Mouse (Mus musculus): ENCODE results near the gene Il4. TPM values are rescaled to one million over a fixed set of nuclear protein-coding genes. Genes with fewer than 3 reads are reported as not detected.

Gene Il4
- not detected for total RNA-seq (2022)

GRCm38 (mm10) chr11:53618619-53619198 is at the start of gene Il4:
Il4 (minus strand) TSS chr11:53618669.
- no peak for DNase-seq (ENCODE audit: low spot score in 2 of 2)

GRCm38 (mm10) chr11:53664091-53664490 is 45.6 kb upstream of the Il4 start:
- DNase-seq (ENCODE audit: low spot score in 2 of 2): peak in 1 of 2 experiments; percentile 28

GRCm38 (mm10) chr11:53662794-53663674 is 44.6 kb upstream of the Il4 start:
- peak in 1 of 2 experiments; percentile 11 for DNase-seq (ENCODE audit: low spot score in 2 of 2)

DNA sequence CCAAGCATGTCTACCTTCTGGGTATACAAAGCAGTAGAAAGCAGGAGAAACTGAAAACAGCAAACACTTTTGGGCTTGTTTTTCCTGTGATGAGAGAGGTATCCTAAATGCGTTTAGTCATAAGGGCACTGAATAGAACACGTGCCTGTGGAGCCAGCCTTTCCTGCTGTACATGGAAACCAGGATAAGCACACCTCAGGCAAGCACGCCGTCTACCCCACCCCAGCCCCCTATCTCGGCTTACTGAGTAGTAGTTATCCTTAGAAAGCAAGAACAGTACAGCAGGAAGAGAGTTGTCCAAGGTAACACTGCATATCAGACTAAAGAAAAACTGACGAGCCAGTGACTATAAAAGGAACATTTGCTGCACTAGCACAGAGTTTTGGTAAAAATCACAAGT is 39.4 kb upstream of the Il4 start:
- DNase-seq (ENCODE audit: low spot score in 2 of 2): no peak

GRCm38 (mm10) chr11:53657381-53657780 is 38.9 kb upstream of the Il4 start:
- no peak for DNase-seq (ENCODE audit: low spot score in 2 of 2)

- DNase-seq (ENCODE audit: low spot score in 2 of 2): no peak
Observed at GRCm38 (mm10) chr11:53656558-53657202, 38.2 kb upstream of the Il4 start.

DNA sequence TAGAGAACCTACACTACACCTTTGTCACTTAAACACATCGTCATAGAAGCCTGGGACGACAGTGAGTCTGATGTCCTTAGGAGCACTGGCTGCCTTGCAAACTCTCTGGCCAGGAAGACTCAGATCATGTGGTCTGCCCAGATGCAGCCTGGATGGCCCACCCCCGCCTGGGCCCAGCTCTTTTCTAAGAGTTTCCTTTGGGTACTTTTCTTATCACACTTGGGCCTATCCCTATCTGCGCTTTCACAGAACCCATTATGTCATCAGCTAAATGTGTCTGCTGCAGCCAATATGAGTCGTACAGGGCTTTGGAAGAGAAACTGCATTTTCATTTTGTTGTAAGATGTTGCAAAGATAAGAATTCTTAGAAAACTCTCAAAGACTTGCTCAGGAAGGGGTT is 36.6 kb upstream of the Il4 start:
- no peak for DNase-seq (ENCODE audit: low spot score in 2 of 2)

- DNase-seq (ENCODE audit: low spot score in 2 of 2): no peak
Observed at GRCm38 (mm10) chr11:53652427-53652826, 34.0 kb upstream of the Il4 start.

GRCm38 (mm10) chr11:53651441-53651840 is 33.0 kb upstream of the Il4 start:
- DNase-seq (ENCODE audit: low spot score in 2 of 2): no peak

GRCm38 (mm10) chr11:53644017-53644416 is 25.5 kb upstream of the Il4 start:
- DNase-seq (ENCODE audit: low spot score in 2 of 2): no peak

GRCm38 (mm10) chr11:53642744-53643279 is 24.3 kb upstream of the Il4 start:
- DNase-seq (ENCODE audit: low spot score in 2 of 2): no peak

DNA sequence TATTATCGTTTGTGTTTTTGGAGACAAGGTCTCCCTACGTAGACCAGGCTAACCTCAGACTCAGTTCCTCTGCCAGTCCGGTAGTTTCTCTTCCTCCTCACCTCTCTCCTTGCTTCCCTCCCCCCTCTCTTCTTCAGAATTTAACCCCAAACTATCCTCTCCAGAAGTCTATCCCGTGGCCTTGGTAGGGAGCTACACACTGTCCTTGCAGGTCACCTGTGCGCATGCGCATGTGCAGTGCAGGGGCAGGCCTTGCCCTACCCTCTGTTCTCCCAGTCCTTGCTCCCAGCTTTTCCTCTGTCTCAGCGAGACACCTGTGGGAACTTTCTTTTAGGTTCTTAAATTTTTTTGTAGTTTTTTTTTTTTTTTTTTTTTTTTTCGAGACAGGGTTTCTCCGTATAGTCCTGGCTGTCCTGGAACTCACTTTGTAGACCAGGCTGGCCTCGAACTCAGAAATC is 19.4 kb upstream of the Il4 start:
- no peak for DNase-seq (ENCODE audit: low spot score in 2 of 2)

- no peak for DNase-seq (ENCODE audit: low spot score in 2 of 2)
Observed at GRCm38 (mm10) chr11:53637046-53637802, 18.8 kb upstream of the Il4 start.

GRCm38 (mm10) chr11:53636183-53636646 is 17.7 kb upstream of the Il4 start:
- no peak for DNase-seq (ENCODE audit: low spot score in 2 of 2)

DNA sequence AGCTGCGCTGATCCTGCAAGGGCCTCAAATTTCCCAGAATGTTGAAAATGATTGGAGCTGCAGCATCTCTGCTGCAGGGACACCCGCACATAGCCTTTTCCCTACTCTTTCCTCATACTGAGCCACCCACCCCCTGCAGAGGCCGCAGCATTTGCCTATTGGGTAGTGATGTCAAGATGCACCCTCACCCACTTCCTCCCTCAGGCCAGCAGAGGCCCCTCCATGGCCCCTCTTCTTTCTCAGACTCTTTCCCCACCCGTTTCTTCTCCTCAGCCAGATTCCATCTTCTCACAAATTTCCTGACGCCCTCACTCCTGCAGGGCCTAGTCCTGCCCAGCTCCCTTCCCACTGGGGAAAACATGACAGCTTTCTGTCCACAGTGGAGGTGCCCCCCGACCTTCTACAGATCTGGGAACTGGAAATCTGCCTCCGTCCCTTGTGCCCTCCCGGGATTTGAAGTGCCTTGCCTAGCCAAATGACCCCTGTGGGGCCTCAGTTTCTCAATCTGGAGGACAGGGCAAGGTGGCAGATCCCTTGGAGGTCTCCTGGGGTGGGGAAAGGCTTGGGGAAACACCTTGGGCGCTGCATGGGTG is 17.2 kb upstream of the Il4 start:
- DNase-seq (ENCODE audit: low spot score in 2 of 2): no peak

DNA sequence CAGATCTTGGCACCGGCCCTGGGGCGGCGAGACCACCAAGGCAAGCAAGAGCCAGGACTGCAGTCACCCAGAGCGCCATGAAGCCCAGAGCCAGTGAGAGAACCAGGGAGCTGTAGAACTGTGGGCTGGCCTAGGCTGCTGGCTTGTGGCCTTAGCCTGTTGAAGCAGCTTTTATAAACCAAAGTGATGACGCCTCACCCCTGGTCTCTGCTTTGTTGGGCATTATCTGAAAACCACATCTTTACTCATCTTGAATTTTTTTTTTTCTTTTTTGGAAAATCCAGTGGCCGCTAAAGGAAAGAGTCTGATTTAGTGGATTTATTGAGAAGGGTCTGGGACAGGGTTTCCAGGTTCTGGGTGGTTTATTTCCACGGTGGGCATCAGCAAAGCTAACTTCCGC is 16.1 kb upstream of the Il4 start, which contains the start of gene Il13:
Il13 (minus strand) TSS at position 147 of the 400 bp plus-strand sequence.
- no peak for DNase-seq (ENCODE audit: low spot score in 2 of 2)

DNA sequence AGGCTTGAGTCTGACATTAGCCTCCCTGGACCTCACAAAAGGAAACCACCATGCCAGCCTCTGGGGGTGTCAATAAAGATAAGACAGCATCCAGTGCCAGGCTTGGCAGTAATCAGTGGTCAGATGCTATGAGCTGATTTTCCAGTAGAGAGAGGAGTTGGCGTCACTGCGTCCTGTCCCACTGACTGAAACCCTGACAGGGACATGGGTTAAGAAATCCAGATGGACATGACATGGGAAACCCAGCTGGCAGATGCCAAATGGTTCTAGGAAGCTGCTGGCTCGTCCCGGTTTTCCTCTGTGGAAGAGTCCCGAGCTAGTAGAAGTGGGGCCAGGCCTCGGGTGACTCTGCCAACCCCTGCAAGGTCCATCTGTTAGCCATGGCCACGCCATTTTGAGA is 15.2 kb upstream of the Il4 start:
- no peak for DNase-seq (ENCODE audit: low spot score in 2 of 2)

DNA sequence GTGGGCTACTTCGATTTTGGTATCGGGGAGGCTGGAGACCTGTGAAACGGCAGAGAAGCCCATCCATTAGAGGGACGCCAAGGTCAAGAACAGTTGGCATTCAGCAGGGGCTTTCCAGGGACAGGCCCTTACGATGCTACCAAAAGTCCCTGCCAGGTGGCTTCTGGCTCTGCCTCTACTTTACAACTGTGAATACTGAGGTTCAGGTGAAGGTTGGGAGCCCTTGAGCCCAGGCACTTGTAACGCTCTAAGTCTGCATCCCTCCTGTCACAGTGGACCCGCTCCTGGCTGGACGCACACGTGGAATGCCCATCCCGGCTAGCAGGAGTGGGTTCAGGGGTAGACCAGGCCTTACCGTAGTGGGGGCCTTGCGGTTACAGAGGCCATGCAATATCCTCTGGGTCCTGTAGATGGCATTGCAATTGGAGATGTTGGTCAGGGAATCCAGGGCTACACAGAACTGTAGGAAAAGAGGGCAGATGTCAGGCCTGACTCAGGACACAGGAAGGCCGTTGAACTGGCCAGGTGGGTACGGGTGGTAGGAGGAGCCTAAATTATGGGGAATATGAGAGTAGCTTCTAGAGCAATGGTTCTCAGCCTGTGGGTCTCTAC is 13.8 kb upstream of the Il4 start:
- no peak for DNase-seq (ENCODE audit: low spot score in 2 of 2)

GRCm38 (mm10) chr11:53627859-53628258 is 9.4 kb upstream of the Il4 start:
- DNase-seq (ENCODE audit: low spot score in 2 of 2): peak; percentile 59 to 85

- DNase-seq (ENCODE audit: low spot score in 2 of 2): no peak
Observed at GRCm38 (mm10) chr11:53626802-53627373, 8.4 kb upstream of the Il4 start.
